Mouse (Mus musculus) right cerebral cortex, postnatal 10 days (tissue): ENCODE measurements around the gene Arrdc5.

ENCODE experiments used
- DNase-seq, 2 experiments: peaks; one replicate each; pipeline ENCODE4 v3.0.0; 2021; ENCODE audit warnings: low spot score in 2 of 2

Gene Arrdc5

DNA sequence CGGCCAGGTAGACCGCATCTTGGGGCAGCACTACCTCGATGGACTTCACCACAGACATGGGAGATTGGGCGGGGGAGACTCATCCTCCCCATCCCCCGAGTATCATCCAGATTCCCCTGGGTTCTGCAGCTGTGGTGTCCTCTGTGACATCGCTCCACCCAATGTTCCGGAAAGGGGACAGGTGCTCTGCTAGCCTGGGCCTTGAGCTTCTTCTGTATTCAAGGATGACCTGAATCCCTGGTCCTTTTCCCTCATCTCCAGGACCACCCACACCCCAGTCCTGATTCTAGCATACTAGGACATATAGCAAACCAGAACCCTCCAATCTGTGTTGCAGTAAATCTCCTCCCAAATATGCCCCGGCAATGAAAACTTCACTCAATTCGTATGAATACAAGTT is at the start of gene Arrdc5:
Gene Arrdc5 (minus strand): TSS at position 101 of the 400 bp plus-strand sequence.
- no peak for DNase-seq

DNA sequence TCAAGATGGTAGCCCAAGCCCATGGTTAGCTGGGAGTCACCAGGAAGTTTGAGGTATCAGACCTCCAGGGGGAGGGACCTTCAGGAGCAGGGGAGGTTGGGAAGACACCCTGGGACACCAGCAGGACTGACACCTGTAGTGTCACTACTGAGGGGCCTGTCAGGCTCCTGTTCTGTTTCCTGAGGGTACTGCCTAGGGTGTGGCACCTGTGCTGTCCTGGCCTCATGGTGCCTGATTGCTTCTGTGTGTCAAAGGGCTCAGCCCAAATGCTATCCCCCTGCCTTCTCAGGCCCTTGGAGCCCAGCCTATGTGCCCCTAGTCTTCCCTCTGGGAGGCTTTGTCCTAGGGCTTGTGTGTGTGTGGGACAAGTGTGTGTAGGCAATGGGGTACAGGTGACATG is 48.5 kb upstream of the Arrdc5 start:
- no peak for DNase-seq

DNA sequence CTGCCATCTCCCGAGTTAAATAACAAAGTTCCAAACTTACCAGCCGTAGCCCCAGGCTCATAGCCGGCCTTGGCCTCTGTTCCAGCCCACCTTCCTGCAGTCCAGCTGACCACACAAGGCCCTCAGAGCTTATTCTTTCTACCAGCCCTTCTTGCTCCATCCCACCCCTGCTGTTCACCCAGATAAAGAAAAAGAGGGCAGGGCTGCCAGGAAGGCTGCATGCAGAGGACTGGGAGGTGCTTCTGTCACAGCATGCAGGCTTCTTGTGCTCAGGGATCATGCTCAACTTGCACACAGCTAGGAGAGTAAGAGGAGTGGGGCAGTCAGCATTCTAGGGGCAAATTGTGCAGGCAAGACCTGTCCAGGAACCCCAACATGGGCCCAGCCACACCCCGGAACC is 48.0 kb upstream of the Arrdc5 start:
- DNase-seq = no peak

DNA sequence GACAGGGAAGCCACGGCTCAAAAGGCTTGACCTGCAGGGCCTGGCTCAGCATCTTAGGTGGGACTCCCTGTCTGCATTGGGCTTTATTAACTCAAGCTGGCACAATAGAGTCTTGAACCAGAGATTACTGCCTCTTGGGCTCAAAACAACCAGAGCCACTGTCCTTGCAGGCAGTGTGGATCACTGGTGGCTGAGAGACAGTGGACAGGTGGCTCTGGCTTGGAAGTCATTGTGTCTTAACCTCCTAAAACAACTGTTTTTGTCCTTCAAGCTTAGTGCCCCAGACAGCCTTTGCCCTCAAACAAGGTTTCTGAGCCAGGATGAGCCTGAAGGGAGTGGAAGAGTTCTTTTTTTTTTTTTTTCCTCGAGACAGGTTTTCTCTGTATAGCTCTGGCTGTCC is 45.3 kb upstream of the Arrdc5 start:
- DNase-seq = no peak

DNA sequence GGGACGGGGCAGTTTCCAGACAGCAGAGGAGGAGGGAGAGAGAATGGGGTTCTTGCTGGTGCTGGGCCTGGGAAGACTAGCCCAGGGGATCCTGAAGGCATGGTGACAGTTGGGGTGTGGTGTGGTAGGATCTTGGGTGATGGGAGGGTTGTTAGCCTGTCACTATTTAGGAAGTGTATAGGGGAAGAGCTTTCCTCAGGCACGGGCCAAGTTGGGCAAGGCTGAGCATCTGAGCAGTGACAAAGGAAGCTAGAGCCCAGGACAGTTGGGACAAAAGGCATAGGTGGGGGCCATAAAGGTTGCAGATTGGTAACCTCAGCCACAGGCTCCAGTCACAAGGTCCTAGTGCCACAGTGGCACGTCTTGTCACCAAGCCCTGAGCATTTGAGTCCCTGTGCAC is 43.4 kb upstream of the Arrdc5 start:
- no peak for DNase-seq

DNA sequence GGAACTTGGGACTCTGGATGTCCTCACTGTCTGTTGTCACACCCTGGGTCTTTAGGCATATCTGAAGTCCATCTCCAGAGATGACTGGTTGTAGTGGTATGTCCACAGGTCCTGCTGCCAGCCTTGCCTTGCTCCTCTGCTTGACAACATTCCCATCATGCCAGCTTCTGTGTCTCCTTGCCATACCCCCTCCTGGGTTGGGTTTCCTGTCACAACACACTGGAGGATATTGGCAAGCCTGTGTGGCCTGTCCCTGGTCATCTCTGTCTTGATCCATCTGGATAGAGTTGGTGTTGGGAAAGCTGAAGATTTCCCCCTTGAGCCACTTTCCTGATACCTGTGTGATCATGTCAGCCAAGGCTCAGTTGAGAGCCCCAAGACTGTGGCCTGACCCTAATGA is 40.6 kb upstream of the Arrdc5 start:
- no peak for DNase-seq

DNA sequence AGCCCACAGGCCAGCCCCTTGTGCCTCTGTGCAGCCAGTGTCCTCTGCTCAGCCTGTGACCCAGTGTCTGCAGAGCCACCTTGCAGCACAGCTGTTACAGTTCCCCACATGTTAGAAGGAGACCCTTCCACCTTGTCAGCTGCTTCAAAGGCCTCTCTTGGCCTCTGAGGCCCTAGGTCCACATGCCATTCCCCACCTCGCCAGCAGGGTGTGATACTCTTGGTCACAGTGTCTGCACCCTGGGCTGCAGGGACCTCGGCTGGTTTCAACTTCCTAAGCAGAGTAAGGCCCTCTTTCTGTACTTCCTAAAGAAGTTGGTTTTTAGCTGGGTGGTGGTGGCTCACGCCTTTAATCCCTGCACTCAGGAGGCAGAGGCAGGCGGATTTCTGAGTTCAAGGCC is 38.8 kb upstream of the Arrdc5 start:
- DNase-seq = no peak

DNA sequence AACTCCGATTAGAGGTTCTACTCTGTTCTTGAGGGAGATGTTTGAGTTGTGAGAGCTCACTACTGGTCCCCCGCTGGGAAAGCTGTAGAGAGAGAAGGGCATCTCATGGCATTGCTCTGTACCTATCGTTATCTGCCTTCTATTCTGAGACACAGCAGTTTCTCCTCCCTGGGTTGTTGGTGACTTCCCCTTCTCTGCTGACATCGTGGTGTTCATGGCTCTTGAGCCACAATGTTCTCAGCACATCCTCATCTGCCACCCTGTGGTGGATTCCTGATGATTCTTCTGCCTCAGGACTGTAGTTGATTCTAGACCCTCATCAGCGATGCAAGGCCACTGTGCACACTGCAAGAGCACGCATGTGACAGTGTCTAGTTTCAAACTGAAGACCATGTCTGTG is 37.7 kb upstream of the Arrdc5 start:
- no peak for DNase-seq

DNA sequence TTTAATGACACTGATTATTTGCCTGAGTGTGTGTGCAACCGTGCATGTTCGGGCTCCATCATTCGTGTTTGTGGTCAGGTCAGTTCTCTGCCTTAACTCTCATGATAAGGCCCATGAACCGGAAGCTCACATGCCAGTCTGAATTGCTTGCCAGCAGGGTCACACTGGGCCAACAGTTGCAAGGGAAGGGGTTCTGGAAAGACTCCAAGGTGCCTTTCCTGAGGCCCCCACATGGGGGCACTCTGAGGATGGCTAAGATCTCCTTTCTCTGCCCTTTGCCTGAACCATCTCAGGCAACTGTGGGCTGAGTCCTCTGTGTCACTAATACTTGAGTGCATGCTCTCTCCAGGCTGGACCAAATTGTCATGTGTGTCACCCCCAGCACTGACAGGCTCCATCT is 37.1 kb upstream of the Arrdc5 start:
- peak in 1 of 2 experiments; percentile 60 for DNase-seq

DNA sequence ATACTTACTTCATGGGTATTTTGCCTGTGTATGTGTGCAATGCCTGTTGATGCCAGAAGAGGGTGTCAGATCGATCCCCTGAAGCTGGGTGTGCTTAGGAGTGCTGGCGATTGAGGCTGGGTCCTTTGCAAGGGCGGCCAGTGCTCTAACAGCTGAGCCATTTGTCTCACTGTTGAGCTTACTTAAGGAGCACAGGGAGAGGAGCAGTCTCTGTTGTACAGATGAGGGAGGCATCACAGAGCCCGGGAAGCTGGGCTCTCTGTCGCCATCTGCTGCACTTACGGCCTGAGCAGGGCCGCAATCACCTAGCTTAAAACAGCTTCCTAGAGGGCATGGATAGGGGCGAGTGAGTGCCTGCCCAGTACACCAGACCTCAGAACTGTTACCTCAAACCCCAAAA is 32.9 kb upstream of the Arrdc5 start:
- no peak for DNase-seq

DNA sequence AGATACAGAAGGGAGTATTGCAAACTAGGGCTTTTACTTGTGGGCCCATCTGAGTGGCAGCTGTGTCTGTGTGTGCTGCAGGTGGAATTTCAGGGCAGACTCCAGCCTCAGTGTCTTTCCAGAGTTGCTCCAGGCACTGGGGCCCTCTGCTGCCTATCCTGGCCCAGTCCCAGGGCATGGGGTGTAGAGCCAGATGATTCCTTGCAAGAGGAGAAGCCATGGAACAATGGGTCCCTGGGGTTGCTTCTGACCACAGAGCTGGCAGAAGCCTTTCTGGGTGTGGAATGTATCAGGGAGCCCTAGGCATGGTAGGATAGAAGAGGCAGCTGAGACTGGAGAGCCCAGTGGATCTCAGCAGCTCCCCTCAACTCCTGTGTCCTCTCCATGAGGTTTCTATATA is 31.2 kb upstream of the Arrdc5 start:
- DNase-seq = no peak

DNA sequence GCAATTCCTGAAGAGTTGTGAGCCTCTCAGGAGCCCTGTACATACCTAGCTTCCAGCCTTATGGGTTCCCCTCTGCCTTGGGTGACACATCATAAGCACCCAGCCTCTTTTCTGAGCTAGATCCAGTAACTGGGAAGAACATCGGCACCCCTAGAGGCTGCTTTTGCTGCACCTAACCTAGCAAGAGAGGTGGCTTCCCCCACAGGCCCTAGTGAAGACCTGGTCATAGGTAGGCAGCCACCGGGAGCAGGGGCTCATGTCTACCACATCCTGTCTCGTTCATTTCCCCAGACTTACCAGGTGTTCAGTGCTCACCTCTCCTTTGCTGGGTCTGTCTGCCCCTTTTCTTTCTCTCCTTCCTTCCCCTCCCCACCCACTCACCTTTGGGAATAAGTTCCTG is 30.3 kb upstream of the Arrdc5 start:
- DNase-seq = no peak

DNA sequence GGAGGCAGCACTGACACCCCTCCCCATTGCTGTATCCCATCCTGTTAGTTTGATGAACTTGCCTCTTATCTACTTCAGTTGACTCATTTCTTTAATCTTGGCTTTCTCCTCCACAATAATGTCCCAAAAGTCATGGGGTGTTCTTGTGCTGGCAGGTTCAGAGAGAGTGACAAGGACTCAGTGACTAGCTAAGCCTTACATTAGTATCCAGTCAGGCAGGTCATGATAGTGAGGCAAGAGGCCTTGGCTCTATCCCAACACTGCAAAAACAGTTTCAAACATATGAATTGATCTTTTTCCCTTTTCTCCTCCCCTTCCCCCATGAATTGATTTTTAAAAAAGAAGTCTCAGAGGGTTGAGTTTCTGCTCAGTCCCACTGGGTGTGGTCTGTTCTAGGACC is 29.2 kb upstream of the Arrdc5 start:
- DNase-seq = no peak

DNA sequence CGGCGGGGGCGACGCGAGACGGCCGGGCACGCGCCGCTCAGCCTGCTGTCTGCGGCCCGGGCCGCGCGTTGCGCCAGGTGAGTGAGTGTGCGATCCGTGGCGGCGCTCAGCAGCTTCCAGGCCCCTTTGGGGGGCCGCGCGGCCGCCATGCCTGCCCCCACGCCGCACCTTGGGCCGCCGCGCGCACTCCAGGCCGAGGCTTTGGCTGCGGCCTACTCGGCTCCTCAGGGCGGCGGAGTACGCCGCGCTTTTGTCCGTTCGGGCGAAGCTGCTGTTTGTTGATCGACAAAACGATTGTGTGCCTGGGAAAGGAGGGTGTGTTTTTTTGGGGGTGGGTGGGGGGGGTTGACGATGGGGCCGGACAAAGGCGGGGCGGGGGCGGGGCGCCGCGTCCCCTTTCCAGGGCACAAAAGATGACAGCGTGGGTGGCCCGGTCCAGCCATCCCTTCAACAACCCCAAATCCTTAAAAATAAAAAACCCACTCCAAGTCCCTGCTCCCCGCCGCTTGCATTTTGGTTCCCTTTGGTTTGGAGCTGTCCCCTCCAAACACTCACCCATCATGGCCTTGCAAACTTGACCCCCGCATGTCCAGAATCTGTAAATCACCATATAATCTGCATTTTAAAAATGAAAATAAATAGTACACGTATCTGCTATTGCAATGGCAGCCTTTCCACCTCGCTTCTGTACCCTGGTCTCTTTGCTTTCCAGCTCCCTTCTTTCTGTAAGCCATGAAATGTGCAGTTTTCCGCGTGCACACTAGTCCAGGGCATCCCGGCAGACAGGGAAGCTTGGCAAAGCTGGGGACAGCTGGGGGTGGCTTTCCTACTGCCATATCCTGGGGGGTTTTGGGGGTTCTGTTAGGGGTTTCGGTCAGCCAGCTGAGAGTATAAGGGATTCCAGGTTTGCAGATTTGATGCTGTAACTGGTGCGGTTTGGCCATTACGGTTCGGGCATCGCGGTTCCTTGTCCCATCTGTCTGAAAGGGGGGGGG is 26.4 kb upstream of the Arrdc5 start:
- no peak for DNase-seq

DNA sequence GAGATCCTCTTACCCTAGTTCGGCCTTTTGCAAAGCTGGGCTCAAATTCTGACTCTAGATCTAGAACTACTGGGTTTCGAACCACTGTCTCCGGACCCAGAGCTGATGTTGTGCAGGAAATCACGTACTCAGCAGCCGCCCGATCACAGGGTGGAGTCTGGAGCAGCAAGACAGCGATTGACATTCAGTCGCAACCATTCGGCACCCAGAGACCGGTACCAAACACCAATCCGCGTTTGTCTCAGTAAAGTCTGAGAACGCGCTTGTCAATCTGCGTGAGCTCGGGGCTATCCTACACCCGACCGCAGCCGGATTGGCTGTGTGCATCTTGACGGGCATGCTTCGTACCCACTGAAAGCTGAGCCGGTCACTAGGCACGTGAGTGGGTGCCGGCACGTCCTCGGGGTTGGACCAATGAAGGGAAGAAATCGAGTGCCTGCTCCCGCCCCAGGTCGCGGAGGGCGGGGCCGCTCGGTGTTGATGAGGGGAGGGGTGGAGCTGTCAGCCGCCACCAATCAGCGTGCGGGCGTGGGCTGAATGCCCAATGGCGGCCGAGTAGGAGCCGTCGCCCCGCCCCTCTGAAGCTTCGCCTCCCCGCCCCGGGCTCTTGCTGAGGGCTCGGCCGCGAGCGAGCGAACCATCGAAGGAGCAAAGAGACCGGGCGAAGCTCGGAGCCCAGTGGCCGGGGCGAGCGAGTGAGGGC is 25.5 kb upstream of the Arrdc5 start, which contains the start of gene Kdm4b:
Gene Kdm4b (plus strand): TSS at position 613 of the 703 bp plus-strand sequence.
- peak; percentile 99 to 100 for DNase-seq

DNA sequence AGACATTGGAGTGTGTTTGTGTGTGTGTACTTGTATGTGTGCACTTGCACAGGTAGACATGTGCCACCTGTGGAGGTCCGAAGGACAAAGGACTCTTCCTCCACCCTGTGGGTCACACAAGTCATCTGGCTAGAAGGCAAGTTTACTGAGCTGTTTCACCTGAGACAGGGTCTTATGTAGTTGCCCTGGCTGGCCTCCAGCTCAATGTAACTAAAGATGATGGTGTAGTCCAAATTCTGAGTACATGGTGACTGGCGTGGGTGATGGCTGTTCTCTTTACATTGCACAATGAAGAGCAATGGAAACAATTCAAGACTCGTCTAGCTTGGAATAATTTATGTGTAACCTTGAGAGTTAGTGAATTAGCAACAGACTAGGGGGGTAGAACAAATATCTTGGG is 24.3 kb upstream of the Arrdc5 start:
- DNase-seq = no peak

DNA sequence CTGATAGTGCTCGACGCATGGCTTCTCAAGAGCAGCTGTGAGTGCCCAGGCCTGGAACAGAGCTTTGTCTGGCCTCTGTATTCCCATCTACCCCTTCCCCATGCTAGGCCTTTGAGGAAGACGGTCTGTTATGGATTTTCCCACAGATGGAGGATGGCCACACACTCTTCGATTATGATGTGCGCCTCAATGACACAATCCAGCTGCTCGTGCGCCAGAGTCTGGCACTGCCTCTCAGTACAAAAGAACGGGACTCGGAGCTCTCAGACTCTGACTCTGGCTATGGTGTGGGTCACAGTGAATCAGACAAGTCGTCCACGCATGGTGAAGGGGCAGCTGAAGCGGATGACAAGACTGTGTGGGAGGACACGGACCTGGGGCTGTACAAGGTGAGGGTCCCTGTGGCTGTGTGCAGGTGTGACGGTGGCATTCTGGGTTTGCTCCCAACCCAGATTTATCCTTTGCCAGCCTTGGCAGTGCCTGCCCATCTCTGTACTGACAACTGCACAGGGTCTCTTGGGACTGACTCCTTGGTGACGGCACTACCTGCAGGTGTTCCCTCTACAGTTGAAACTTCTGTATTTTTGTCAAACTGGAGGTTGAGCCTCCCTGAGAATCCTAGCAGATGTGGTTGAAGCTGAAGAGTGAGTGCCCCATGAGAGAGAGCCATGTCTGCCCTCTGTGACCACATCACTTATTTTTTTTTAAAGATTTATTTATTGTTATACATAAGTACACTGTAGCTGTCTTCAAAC is 9.3 kb upstream of the Arrdc5 start:
- no peak for DNase-seq

DNA sequence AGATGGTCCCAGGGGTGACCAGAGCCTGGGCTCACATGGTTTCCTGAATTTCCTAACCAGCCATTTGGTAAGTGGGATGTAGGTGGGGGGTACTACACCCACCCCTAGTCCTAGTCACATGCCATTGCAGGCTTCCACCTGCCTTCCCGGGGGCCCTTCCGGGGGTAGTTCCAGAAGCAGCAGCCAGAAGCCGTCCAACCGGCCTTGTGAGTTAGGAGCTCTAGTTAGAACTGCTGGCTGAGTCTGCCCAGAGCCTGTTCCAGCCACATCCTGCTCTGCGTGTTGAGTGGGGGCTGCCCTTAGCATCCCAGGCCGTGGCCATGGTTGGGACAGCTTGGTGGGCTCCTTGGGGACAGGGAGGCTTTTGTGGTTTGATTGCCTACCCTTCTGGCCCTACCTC is 8.0 kb upstream of the Arrdc5 start:
- no peak for DNase-seq

DNA sequence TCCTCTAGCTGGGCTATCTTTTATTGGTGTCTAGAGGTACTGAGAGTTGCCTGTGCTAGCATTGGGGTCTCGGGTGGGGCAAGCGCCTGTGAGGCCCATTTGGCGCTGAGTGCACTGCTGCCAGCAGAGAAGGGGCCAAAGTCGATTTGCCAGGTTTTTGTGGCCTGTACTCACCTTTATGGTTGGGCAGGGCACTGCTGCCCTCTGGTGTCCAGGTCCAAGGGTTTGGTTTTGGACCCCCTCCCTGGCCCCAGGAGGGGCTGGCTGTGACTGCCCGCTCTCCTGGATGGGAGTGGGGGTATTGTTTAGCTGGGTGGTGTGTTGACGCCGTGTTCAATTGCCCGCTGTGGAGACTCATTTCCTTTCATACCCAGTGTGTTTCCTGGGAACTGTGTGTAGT is 5.7 kb upstream of the Arrdc5 start:
- DNase-seq = no peak

DNA sequence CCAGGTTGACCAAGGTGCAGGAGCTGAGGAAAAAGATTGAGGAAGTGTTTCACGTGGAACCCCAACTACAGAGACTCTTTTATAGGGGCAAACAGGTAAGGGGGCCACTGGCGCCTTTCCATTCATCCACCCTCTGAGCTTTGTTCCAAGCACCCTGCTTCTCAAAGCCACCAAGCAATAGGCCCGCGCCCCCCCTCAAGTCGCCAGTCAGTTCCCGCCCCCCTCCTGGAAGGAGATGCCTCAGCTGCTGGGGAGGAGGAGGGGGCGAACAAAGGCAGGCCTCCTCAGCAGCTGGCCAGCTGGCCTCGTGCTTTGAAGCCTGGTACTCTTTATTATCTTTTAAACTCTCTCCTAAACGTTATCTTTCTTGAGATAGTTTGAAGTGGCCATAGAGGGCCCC is 5.1 kb upstream of the Arrdc5 start:
- DNase-seq = no peak

DNA sequence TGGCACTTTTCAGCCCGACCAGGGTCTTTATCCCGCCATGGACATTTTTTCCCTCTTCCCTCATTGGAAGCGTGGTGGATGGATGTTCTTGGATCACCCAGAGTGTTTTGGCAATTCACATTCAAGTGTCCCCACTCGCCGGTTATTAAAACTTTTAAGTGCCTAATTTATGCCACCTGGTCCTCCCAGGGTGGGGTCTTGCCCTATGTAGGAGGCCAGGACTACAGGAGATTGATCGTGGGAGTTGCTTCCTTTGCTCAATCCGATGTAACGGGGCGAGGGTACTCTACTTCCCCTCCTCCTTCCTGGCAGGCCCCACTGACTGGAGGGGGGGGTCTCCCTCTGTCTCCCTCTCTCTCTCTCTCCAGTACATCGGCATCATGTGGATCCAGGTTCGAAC is 4.6 kb upstream of the Arrdc5 start:
- no peak for DNase-seq

DNA sequence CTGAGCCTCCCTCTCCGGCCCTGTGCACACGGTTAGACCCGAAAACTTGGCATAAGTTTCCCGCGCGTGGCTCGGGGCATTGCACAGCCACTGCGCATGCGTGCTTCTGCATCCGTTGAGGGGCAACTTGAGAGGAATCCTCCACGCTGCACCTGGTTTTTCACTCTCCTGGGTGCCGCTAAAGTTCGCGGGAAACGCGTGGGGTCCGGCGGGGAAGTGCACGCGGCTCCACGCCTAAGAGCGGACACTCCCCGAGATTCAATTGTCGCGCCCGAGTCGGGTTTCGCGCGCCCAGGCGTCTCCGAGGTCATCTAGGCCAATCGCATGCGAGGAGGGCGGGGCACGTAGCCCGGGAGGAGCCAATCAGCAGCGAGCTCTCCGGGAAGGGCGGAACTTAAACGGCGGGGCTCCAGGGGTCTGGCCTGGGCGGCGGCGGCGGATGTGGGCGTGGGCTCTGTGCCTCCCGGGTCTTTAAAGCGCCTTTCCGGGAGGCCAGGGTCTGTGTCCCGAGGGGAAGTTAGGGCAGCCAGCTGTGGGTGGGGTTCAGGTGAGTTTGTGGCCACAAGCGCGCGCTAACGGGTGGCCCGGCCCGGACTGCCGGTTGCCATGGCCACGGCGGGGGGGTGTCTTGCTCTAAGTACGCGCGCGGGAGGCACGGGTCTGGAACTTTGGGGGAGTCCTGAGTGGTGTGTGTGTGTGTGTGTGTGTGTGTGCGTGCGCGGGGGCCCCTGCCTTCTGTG is 3.9 kb upstream of the Arrdc5 start:
- peak; percentile 96 to 97 for DNase-seq
